Mouse (Mus musculus) liver (tissue): ENCODE results near the gene Cd68.
"Not testable (repeated sequence)": the region's sequence is repeated elsewhere in the genome, so short reads cannot be mapped to it uniquely, and the experiment has no call there.

Experiments used
- DNase-seq: peaks from one replicate; pipeline ENCODE4 v3.0.0-alpha.2; 2020; ENCODE audit warnings: mixed read lengths

The Cd68 gene

GRCm38 (mm10) chr11:69664841-69665240, 1.1 kb downstream of the Cd68 start:
- DNase-seq = no peak

GRCm38 (mm10) chr11:69663795-69664194, 2.2 kb downstream of the Cd68 start:
- DNase-seq = no peak

GRCm38 (mm10) chr11:69662967-69663671, 2.8 kb downstream of the Cd68 start:
- DNase-seq = no peak

GRCm38 (mm10) chr11:69662213-69662966, 3.6 kb downstream of the Cd68 start, which contains the start of gene Mpdu1:
Gene Mpdu1, minus strand, starts transcription at chr11:69662642.
- peak; percentile 96 for DNase-seq

GRCm38 (mm10) chr11:69661221-69661881, 4.6 kb downstream of the Cd68 start:
- no peak for DNase-seq

- no peak for DNase-seq
Measured at GRCm38 (mm10) chr11:69657462-69657881, 8.5 kb downstream of the Cd68 start.

GRCm38 (mm10) chr11:69656617-69657461, 9.1 kb downstream of the Cd68 start:
- DNase-seq = peak; percentile 59

- DNase-seq = no peak
Measured at GRCm38 (mm10) chr11:69656065-69656455, 9.9 kb downstream of the Cd68 start.

GRCm38 (mm10) chr11:69655264-69656064, 10.5 kb downstream of the Cd68 start, which contains the start of gene Sox15:
Gene Sox15, plus strand, starts transcription at chr11:69655314.
- DNase-seq = peak; percentile 73

- no peak for DNase-seq
Measured at GRCm38 (mm10) chr11:69654760-69655159, 11.2 kb downstream of the Cd68 start.

- DNase-seq = no peak
Measured at GRCm38 (mm10) chr11:69653399-69653798, 12.6 kb downstream of the Cd68 start.

GRCm38 (mm10) chr11:69645860-69646259, 20.1 kb downstream of the Cd68 start:
- no peak for DNase-seq

- no peak for DNase-seq
Measured at GRCm38 (mm10) chr11:69635471-69635870, 30.5 kb downstream of the Cd68 start.

GRCm38 (mm10) chr11:69633128-69633866, 32.7 kb downstream of the Cd68 start:
- DNase-seq = peak; percentile 76

GRCm38 (mm10) chr11:69632284-69633089, 33.5 kb downstream of the Cd68 start, which contains the start of gene Fxr2:
Gene Fxr2, plus strand, starts transcription at chr11:69632990.
- peak; percentile 100 for DNase-seq

GRCm38 (mm10) chr11:69629802-69630201, 36.2 kb downstream of the Cd68 start:
- no peak for DNase-seq

- DNase-seq = peak; percentile 84
Measured at GRCm38 (mm10) chr11:69628286-69628685, 37.7 kb downstream of the Cd68 start.

- DNase-seq = not testable (repeated sequence)
Measured at GRCm38 (mm10) chr11:69624339-69624738, 41.6 kb downstream of the Cd68 start.

GRCm38 (mm10) chr11:69623006-69623405, 42.9 kb downstream of the Cd68 start:
- DNase-seq = no peak

- no peak for DNase-seq
Measured at GRCm38 (mm10) chr11:69622406-69622805, 43.5 kb downstream of the Cd68 start.
